Mouse (Mus musculus) brown adipose tissue, adult 24 weeks (tissue): ENCODE results near the gene Cblc. TPM values are rescaled to one million over a fixed set of nuclear protein-coding genes. Genes with fewer than 3 reads are reported as not detected.

Experiments
- H3K27ac ChIP-seq: fragments of 200-500 bp; replicated peaks from 2 replicates; pipeline ENCODE4 v1.5.1; 2012; ENCODE audit warnings: low read depth, mild to moderate bottlenecking, low read length
- H3K4me1 ChIP-seq: fragments of 200-500 bp; 2 replicates; pipeline ENCODE4 v1.6.1; 2012; ENCODE audit warnings: low read length, mixed read lengths; ENCODE audit not compliant: control insufficient read depth, insufficient read depth, insufficient read length
- H3K4me3 ChIP-seq: fragments of 200-500 bp; 2 replicates; pipeline ENCODE4 v1.5.1; 2012; ENCODE audit warnings: low read depth, mild to moderate bottlenecking, low read length, moderate library complexity; ENCODE audit not compliant: insufficient read depth
- polyA plus RNA-seq: library from polyadenylated mRNA; stranded (reverse); fragments of >200 nt; gene quantifications from 2 replicates; pipeline ENCODE4 v1.2.4, GENCODE M21; 2012; ENCODE audit not compliant: missing spikeins, insufficient read depth, insufficient read length

Cblc gene
- polyA plus RNA-seq, 1 experiment = 1.6 TPM

DNA sequence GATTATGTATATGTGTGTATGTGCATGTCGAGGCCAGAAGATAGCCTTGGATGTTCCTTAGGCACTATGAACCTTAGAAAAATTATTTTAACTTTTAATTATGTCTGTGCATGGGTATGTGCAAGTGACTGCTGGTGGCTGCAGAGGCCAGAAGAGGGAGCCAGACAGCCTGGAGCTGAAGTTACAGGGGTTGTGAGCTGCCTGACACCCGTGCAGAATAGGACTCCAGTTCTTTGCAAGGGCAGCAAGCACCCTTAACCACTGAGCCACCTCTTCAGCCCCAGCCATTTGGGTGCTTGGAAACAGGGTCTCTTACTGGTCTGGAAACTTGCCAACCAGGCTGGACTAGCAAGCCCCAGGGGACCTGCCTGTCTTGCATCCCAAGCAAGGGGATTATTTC, 41.6 kb downstream of the Cblc start:
- Histone ChIP-seq H3K4me3 (no peak overlapping the region), H3K4me1 (peaks cover 37% of the 10 kb centered on the region), H3K27ac (peak overlapping the region; percentile 83)

DNA sequence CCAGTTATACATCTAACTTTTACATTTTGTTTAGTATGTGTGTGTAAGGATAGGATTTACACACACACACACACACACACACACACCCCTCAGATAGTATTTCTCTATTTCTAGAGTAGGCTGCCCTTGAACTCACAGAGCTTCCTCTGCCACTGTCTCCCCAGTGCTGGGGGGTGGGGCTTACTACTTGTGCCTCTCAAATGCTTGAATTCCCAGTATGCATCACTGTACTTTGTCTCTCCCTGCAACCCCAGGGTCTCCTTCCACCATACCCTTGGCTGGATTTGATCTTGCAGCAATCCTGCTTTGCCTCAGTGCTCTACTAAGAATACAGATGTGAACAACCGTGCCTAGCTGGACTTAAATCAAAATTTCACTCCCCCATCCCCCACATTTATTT, 42.5 kb downstream of the Cblc start:
- Histone ChIP-seq H3K4me1 (peaks cover 35% of the 10 kb centered on the region), H3K4me3 (no peak overlapping the region), H3K27ac (peak overlapping the region; percentile 57)

DNA sequence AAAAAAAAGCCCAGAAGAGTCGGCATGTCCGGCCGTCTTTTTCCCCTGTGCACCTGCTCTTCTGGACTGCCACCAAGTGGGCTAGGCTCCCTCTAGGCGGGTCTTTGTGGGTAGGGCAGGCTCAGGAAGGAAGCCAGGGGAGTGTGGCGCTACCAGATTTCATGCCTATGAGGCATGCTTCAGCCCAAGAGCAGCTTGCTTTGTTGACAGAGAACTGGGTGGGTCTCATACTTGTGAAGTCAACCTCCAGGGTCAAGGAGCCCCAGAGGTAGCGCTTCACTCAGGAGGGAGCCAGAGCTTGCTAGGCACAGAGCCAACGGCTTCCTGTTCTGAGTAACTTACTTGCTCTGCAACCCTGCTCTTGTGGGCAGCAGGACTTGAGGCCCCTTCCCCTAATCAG, 43.0 kb downstream of the Cblc start:
- Histone ChIP-seq H3K4me1 (peaks cover 35% of the 10 kb centered on the region), H3K4me3 (no peak overlapping the region), H3K27ac (peak overlapping the region; percentile 33)

DNA sequence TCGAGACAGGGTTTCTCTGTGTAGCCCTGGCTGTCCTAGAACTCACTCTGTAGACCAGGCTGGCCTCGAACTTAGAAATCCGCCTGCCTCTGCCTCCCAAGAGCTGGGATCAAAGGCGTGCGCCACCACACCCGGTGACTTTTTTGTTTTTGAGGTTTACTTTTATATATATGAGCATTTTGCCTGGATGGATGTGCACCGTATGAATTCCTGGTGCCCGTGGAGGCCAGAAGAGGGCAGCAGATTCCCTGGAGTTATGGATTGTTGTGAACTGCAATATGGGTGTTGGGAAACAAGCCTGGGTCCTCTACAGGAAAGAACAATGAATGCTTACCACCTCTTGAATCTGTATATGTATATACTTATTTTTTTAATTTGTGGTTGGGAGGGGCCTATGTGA, 44.0 kb downstream of the Cblc start:
- H3K4me3 ChIP-seq = no peak overlapping the region
- no peak overlapping the region for H3K27ac ChIP-seq
- H3K4me1 ChIP-seq = peaks cover 35% of the 10 kb centered on the region

DNA sequence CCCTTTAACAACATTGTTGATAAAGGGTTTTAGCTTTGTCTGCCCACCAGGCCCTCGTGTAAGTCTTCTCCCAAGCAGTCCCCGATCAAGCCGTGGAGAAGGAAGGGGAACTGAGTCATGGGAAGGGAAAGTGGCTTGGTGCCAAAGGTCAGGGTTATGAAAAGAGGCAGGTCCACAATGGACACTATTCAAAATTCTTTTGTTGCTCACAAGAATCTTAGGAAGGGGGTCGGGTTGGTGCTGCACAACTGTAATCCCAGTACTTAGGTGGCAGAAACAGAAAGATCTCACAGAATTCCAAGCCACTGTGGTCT, 45.6 kb downstream of the Cblc start:
- H3K4me3 ChIP-seq = no peak overlapping the region
- peaks cover 35% of the 10 kb centered on the region for H3K4me1 ChIP-seq
- peak overlapping the region; percentile 63 for H3K27ac ChIP-seq

DNA sequence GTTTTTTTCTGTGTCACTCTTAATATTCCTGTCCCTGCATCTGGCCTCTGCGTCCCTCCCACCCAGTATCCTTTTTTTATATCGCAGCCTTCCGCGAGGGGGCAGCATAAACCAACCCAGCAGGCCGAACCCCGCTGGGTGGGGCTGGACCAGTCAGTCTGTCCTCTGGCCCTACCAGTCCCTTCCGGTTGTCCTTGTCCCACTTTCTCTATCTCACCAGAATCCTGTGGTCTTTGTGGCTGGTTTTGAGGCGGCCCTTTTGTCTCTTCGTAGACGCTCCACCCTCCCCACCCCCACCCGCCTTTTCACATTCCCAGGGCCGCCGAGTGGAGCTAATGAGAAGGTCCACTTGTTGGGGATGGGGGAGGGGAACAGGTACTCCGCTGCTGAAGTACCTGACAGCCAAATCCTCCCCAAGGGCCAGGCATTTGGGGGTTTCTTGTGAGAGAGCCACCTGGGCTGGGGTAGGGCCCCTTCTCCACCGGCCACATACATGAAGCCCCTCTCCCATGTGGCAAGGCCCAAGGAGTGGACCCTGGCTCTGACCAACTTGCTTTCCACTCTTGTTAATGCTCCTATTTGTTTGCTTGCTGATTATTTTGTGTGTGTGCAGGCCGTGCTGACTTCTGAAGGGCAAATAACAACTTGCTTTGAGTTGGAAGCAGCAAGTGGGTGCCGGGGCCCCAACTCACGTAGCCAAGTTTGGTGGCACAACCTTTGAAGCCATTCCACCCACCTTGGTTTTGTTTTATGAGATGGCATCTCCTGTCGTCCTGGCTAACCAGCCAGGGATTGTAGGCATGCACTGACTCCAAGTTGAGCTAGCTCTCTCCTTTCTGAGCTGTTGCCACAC, 46.2 kb downstream of the Cblc start, which contains the start of gene Nectin2:
Nectin2 (minus strand) TSS at position 267 of the 853 bp plus-strand sequence.
- Histone ChIP-seq H3K27ac (peak within 1 kb of the TSS; percentile 95), H3K4me3 (peak within 1 kb of the TSS; percentile 89), H3K4me1 (peaks cover 32% of the 10 kb centered on the region)

DNA sequence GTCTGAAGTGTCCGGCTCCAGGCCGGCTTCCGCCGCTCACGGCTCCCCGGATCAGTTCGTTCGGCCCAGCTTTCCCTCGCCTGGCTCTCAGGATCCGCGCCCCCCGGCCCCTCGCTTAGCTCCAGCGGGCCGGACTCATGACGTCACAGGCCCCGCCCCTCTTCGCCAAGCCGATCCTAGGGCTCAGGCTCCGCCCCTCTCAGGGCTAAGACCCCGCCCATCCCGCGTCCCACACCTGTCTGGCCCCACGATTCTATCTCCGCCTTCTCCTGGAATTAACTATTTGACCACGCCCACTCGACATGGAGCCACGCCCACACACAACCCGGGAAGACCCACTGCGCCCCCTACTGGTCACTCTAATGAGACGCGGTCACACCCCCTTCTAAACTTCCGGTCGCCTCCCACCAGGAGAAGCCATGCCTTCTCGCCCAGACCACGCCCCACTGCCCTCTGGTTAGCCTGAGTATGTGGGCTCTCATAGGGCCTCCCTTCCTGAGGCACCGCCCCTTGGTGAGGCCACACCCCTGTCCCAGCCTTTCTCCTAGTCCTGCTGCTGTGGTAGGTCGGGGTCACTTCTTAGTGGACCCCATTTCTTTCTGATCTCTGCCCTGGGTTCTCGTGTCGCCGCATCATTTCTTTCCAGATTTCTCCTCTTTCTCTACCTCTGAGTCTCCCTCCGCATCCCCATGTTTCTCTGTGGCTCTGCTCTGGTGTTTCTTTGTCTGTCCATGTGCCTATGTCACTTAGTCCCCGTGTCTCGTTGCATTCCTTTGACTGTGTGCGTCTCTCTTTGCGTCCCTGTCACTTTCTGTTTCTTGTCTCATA, 47.0 kb downstream of the Cblc start:
- Histone ChIP-seq H3K4me3 (peak overlapping the region; percentile 89), H3K4me1 (peaks cover 26% of the 10 kb centered on the region), H3K27ac (peak overlapping the region; percentile 95)

DNA sequence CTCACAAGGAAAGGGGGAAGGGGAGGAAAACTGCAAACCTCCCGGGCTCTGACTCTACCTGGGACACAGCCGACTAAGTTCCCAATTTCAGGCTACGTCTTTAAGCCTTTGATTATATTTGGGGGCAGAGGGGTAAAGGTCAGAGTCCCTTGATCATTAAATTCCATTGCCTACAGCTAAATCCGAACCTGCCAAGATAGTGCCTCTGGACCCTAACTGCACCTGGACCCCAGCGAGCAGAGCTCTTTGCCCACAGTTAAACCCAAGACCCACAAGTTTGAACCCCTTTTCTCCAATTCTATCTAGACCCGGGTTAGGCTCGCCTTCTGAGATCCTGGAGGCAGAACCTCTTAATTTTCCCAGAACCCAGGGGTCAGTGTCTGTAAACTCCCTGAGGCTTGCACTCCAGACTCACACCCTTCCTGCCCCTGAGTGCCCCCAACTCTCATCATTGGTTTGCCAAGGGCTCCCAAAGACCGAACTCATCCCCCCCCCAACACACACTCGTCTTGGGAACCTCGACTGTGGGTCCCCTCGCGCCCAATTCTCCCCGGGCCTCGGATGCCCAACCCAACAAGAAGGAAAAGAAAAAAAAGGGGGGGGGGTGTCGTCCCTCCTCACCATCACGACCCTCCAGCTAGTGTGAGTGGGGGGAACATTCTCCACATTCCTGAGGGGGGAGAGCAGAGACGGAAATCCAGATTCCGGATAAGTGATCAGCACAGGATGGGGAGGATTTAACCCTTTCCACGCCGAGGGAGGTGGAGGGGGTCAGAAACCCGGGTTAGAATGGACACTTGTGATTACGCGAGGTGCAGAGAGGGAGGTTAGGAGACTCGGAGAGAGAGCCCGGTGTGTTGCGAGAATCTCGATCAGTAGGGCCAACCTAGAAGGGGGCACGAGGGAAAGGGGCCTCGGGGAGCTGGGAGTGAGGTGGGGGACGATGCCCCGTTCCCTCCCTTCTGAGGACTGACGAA, 48.1 kb downstream of the Cblc start:
- Histone ChIP-seq H3K27ac (peak overlapping the region; percentile 95), H3K4me3 (peak overlapping the region; percentile 89), H3K4me1 (peaks cover 23% of the 10 kb centered on the region)

DNA sequence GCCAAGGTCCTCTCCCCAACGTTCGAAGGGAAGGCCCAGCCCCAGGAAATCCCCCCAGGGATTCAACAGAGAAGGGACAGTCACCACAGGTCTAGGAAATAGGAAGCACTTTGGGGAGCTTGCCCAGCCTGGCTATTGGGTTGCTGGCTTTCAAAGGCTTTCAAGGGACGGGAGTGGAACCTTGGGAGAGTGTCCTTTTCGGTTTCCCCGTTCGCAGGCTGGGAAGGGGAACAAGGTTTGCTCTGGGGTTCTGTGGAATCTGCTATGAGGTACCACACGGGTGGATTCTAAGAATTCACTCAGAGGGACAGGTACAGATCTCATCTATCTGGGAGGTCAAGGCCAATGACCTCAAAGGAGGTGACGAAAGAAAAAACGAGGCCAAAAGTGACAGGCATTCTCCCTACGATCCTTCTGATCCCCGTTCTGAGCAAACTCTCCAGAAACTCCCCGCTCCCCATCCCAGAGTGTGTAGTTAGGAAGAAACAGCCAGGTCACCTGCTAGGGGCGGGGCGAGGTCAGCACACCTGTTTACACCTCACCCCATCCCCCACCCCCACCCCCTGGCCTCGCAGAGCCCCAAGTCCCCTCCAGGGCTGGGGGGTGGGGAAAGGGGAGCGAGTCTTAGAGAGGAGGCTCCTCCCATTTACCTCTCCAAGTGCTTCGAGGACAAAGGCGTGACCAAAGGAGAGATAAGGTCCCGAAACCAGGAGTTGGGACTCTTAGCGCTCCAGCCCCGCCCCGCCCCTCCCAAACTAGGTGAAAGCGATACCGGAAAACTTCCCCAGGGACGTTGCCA, 49.0 kb downstream of the Cblc start:
- Histone ChIP-seq H3K4me3 (peak overlapping the region; percentile 89), H3K27ac (peak overlapping the region; percentile 95), H3K4me1 (peaks cover 27% of the 10 kb centered on the region)

DNA sequence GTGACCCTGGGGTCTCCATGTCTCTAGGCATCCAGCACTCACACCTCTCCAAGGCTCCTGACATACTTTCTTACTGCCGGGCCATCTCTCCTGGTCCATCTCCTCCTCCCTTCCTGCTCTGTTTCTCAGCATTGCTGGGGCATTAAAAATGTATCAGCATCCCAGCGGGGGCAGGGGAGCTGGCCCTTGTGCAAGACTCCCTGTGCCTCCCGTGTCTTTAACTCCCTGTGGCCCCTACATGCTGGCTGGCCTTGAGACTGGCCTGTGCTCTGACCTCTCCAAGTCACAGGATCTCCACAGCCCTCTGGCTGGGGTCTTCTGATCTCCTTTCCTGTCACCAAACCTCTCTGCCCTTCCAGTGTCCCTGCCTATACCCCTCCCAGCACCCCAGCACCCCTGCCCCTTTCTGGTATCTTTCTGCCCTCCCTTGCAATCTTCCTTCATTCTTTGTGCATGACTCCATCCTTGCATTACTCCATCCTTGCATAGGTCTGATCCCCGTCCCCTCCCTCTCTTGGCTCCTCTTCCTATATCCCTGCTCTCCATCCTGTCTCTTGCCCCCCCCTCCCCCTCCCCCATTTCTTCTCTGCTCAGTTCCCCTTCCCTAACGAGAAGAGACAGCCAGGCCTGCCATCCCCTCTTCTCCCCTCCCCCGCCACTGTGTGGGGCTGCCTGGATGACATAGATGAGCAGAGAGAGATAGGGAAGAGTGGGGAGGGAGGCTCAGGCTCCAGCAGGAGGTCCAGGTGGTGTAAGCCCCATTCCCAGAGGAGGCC, 50.0 kb downstream of the Cblc start:
- Histone ChIP-seq H3K27ac (peak overlapping the region; percentile 95), H3K4me1 (peaks cover 34% of the 10 kb centered on the region), H3K4me3 (peak overlapping the region; percentile 89)

DNA sequence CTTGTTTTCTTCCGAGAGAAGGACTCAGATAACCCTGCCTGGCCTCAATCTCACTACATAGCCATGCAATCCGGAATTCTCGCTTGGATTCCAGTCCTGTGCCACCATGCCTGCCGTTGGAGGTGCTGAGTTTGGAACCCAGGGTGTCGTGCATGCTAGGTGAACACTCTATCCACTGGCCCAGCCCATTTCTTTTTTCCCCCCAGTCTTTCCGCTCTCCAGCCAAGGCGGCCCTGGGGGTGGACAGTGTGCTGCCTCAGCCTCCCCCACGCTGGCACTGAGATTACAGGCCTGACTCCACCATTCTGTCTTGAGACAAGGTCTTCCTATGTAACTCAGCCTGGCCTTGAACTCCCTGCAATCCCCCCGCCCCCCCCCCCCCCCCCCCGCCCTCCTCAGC, 50.6 kb downstream of the Cblc start:
- H3K27ac ChIP-seq = peak overlapping the region; percentile 91
- no peak overlapping the region for H3K4me3 ChIP-seq
- peaks cover 34% of the 10 kb centered on the region for H3K4me1 ChIP-seq

DNA sequence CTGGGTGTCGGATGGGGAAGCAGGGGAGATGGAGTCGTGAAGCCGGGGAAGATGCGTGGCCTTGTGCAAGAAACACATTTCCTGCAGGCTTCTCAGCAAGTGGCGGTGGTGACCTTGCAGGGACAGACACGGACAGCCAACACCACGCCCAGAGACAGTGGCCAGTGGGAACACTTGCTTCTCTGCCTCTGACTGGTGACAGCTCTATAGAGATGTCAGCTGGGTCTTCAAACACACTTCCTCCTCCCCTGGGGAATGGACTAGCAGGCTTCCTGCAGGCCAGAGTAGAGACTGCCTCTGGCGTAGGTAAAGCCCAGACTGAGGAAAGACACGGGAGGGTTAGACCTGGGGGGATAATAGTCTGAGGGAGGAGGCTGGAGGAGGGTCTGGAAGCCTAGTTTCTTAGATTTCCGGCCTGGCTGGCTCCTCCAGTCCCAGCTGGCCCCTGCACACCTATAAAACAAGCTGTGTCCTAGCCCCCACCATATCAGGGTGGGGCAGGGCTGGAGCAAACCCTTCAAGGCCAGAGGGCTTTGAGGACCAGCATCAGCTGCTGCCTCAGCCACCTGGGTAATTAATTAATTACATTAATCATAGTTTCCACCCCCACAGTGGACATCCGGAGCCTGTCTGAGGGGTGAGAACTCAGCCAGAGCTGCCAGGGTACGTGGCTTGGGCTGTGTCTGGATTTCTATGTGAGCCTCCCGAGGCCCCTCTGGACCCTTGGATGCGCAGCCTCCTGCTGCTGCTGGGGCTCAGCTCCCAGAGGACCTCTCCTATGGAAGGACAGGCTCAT, 51.8 kb downstream of the Cblc start:
- Histone ChIP-seq H3K4me3 (peak overlapping the region; percentile 35), H3K27ac (peak overlapping the region; percentile 91), H3K4me1 (peaks cover 29% of the 10 kb centered on the region)

DNA sequence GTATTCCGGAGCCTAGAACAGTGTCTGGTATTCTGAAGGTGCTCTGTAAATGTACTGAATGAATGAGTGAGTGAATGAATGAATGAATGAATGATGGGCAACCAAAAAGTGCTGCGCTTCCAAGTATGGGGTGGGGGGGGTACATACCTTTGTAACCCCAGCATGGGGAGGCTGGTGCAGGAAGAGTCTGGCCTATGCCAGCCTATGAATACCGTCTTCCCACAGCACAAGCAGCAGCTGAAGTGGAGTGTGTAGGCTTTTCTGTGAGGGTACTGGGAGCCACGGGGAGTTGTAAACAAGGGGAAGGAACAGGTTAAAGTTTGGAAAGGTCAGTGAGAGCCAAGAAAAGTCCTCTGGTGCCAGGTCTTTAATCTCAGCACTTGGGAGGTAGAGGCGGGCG, 52.8 kb downstream of the Cblc start:
- Histone ChIP-seq H3K4me3 (no peak overlapping the region), H3K4me1 (peaks cover 29% of the 10 kb centered on the region), H3K27ac (peak overlapping the region; percentile 91)
